Mouse (Mus musculus): ENCODE data around the gene Edc3. TPM values are rescaled to one million over a fixed set of nuclear protein-coding genes. Genes with fewer than 3 reads are reported as not detected.

Edc3 gene
- polyA plus RNA-seq, 1 experiment from 2014 or later, result 32.0 TPM

DNA sequence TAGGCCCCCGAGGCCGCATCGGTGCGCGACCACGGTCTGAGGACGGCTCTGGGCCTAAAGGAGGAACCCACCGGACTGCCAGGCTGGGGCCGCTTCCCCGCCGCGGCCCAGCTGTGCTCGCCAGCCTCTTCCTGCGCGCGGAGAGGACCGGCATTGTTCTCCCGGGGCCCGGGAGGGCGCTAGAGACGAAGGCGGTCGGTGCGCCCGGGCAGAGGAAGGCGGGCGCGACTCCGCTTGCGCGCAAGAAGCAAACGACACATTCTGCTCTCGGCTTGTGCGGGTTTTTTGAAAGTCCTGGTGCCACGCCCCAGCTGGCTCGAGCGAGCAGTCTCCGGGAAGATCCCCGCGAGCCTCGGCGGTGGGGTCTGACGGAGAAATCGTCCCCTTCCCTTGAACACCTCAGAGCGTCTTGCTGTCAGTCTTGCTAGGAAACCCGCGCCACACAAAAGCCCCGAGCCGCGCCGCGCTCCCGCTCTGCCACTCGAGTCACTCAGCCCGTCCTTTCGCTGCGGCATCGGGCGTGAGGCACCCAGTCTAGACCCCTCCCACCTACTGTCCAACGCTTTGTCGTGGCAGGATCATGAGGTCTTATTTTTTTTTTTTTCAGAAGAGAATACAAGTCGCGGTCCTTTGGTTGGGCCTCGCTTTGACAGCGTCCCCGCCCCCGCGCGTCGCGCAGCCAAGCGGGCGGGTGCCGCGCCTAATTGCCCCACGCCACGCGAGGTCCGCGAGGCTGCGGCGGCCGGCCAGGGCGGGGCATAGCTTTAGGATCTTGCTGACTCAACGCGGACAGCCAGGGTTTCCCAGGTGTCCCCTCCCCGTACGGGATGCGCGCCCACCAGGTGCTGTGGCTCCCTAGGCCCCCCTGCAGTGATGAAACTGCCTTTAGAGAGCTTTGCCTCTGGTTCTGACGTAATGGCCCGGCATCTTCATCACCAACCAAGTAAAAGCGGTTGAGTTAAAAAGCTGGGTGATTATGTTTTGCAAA is 57.3 kb downstream of the Edc3 start, which contains the start of gene Clk3:
TSS of gene Clk3 (minus strand) at position 497 of the 988 bp plus-strand sequence.
- peak within 1 kb of the TSS; percentile 83 for H3K4me3 ChIP-seq
- H3K27ac ChIP-seq (replicated peaks), result peak within 1 kb of the TSS; percentile 100
- peak; percentile 70 for ATAC-seq (ENCODE audit: low read depth)
- no peaks in the 10 kb centered on the region for H3K27me3 ChIP-seq
- under 1% methylated on average over 93 of the region's 93 CpGs for whole genome bisulfite sequencing
- peak within 1 kb of the TSS; percentile 99 for H3K9ac ChIP-seq
- H3K36me3 ChIP-seq, result peaks cover 12% of the 10 kb centered on the region
- H3K9me3 ChIP-seq, result no peaks in the 10 kb centered on the region
- H3K4me2 ChIP-seq, result peak within 1 kb of the TSS; percentile 98
- H3K4me1 ChIP-seq (replicated peaks), result peaks cover 40% of the 10 kb centered on the region

DNA sequence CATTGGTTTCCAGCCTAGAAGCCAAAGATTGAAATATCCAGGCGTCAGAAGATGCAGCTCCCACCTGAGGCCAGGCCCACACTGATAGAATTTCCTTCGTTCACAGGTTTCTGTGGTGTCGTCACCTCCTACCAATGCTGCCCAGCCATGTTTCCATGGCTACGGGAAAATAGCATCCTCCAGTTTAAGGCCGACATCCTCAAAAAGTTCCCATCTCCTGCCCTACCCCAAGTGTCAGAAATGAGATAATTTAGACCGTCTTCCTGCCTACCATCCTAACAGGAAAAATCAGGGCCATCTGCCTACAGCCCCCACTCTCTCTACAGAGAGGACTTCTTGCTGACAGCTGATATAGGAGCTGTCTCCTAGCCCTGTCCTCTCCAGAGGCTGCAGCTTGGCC is 58.1 kb downstream of the Edc3 start:
- Histone ChIP-seq H3K27ac (replicated peaks) (peak overlapping the region; percentile 100), H3K9ac (peak overlapping the region; percentile 99), H3K27me3 (no peaks in the 10 kb centered on the region), H3K4me2 (peak overlapping the region; percentile 98), H3K4me1 (replicated peaks) (peaks cover 37% of the 10 kb centered on the region), H3K36me3 (peaks cover 5% of the 10 kb centered on the region), H3K4me3 (peak overlapping the region; percentile 83), H3K9me3 (no peaks in the 10 kb centered on the region)
- WGBS, result 37% methylated on average over 6 of the region's 6 CpGs
- no peak for ATAC-seq (ENCODE audit: low read depth)

DNA sequence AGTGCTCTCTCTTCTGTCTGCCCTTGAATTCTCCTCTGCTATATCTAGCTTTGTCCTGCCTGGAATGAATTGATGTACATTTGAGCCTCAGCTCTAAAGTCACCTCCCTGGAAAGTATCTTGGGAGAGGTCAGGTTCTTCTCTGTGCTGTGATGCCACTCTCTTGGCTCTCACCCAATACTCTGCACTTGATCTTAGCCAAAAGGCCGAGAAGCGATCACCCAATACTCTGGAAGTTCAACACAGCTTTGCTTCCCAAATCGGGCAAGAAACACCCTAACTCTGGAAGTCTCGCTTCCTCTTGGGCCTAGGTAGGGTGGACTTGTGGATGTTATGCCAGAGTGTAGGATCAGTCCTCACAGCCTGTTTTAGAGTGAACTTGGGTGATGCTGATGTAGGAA is 58.9 kb downstream of the Edc3 start:
- ATAC-seq (ENCODE audit: low read depth), result no peak
- H3K4me2 ChIP-seq, result no peak overlapping the region
- H3K27me3 ChIP-seq, result no peaks in the 10 kb centered on the region
- no peak overlapping the region for H3K27ac ChIP-seq (replicated peaks)
- H3K4me1 ChIP-seq (replicated peaks), result peaks cover 29% of the 10 kb centered on the region
- H3K9ac ChIP-seq, result no peak overlapping the region
- 96% methylated on average over 4 of the region's 4 CpGs for WGBS
- no peak overlapping the region for H3K4me3 ChIP-seq
- H3K9me3 ChIP-seq, result no peaks in the 10 kb centered on the region
- no peaks in the 10 kb centered on the region for H3K36me3 ChIP-seq

DNA sequence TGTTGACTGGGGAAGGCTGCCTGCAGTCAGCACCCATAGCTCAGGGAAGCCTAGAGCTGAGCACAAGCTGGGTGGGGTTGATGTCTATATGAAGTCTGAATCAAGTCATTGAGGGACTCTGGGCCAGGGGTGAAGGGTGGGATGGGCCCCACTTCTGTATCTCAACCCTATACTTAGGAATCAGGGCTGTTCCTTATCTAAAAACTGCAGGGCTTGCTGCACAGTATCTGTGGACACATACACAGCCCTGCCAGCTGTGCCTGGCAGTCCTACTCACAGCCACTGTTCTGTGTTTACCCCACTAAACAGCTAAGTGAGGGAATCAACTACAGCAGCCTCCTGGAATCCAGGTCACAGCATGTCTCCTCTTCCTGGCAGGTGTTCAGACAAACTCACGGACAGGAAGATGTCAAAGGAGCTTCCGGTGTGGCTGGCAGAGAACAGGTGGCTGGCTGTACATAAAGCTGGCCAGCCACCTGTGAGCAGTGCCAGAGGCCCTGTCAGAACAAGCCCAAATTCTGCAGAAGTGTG is 61.3 kb downstream of the Edc3 start:
- no peak overlapping the region for H3K27ac ChIP-seq (replicated peaks)
- 86% methylated on average over 2 of the region's 2 CpGs for WGBS
- H3K4me3 ChIP-seq, result no peak overlapping the region
- ATAC-seq (ENCODE audit: low read depth), result no peak
- H3K4me2 ChIP-seq, result no peak overlapping the region
- H3K4me1 ChIP-seq (replicated peaks), result peaks cover 9% of the 10 kb centered on the region
- no peaks in the 10 kb centered on the region for H3K27me3 ChIP-seq
- no peak overlapping the region for H3K9ac ChIP-seq
- no peaks in the 10 kb centered on the region for H3K9me3 ChIP-seq
- no peaks in the 10 kb centered on the region for H3K36me3 ChIP-seq

DNA sequence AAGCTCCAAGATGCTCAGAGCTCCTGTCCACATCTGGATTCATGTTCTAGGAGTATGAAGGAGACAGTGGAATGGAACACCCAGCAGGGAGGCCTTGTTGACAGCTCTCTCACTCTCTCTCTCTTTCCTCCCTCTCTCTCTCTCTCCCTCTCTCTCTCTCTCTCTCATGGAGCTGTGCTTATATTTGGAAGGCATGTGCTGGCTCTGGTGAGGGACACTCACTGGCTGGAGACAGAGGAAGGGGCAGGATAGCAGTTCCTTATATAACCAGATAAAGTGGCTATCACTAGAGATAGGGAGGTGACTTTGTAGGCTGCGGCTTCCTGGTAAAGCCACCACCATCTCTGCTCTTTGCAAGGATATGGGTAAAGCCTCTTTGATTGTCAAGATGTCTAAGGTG is 61.9 kb downstream of the Edc3 start:
- no peak overlapping the region for H3K9ac ChIP-seq
- H3K4me3 ChIP-seq, result no peak overlapping the region
- H3K4me2 ChIP-seq, result no peak overlapping the region
- H3K4me1 ChIP-seq (replicated peaks), result peaks cover 9% of the 10 kb centered on the region
- ATAC-seq (ENCODE audit: low read depth), result no peak
- H3K36me3 ChIP-seq, result no peaks in the 10 kb centered on the region
- 96% methylated on average over 1 of the region's 1 CpGs for WGBS
- H3K27ac ChIP-seq (replicated peaks), result no peak overlapping the region
- no peaks in the 10 kb centered on the region for H3K9me3 ChIP-seq
- no peaks in the 10 kb centered on the region for H3K27me3 ChIP-seq

DNA sequence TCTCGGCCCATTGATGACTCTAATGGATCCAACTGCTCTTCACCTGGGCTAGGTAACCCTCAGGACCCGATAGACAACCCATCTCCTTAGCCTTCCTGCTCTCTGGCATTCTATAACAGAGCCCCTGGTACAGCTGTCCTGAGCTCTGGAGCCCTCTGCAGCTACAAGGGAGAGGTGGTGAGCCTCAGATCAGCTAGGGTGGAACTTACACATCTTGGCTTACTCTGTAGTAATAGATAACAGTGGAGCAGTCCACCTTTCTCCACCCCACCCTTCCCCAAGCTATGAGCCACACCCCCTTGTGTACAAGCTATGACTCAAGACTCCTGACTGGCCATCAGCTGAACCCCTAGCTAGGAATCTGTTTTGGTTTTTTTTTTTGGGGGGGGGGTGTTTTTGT is 62.5 kb downstream of the Edc3 start:
- WGBS, result 90% methylated on average over 2 of the region's 2 CpGs
- Histone ChIP-seq H3K4me3 (no peak overlapping the region), H3K4me2 (no peak overlapping the region)

DNA sequence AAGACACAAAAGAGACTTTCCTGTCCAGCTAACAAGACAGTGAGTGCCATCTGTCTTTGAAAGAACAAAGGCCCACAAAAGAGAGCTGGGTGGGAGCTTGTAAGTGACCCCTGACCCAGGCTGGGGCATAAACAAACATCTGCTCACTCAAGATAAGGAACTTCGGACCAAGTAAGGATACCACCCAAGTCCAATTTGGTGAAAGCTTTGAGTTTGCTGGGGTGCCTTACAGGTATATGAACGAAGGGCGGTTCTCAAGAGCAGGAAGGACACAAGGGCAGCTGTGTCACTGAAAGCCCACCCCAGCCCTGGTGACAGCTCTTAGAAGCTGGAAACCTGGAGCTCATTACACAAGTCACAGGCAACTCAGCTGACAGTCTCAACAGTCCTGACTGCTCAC is 65.4 kb downstream of the Edc3 start:
- Histone ChIP-seq H3K9me3 (no peaks in the 10 kb centered on the region), H3K27me3 (no peaks in the 10 kb centered on the region), H3K27ac (replicated peaks) (no peak overlapping the region), H3K9ac (no peak overlapping the region), H3K4me2 (no peak overlapping the region), H3K4me3 (no peak overlapping the region), H3K4me1 (replicated peaks) (no peaks in the 10 kb centered on the region), H3K36me3 (0 out of 2 replicates have a peak, but pooled peaks cover 5% of the 10 kb centered on the region)
- 82% methylated on average over 3 of the region's 3 CpGs for WGBS
- no peak for ATAC-seq (ENCODE audit: low read depth)

More for the DNA sequence above, 62.5 kb downstream of the Edc3 start:
- Histone ChIP-seq H3K9ac (no peak overlapping the region), H3K36me3 (no peaks in the 10 kb centered on the region), H3K9me3 (no peaks in the 10 kb centered on the region), H3K27ac (replicated peaks) (no peak overlapping the region), H3K4me1 (replicated peaks) (peaks cover 9% of the 10 kb centered on the region), H3K27me3 (no peaks in the 10 kb centered on the region)
- ATAC-seq (ENCODE audit: low read depth), result no peak

DNA sequence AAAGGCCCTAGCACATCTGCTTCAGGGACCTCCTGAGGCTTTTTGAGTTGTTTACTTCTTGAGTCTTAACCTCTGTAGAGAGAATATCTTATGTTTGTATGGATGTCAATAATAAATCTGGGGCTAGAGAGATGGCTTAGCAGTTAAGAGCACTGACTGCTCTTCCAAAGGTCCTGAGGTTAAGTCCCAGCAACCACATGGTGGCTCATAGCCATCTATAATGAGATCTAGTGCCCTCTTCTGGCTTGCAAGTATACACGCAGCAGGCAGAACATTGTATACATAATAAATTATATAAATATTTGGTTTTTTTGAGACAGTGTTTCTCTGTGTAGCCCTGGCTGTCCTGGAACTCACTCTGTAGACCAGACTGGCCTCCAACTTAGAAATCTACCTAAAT is 65.8 kb downstream of the Edc3 start:
- 6% methylated on average over 1 of the region's 1 CpGs for WGBS
- Histone ChIP-seq H3K27ac (replicated peaks) (no peak overlapping the region), H3K9ac (no peak overlapping the region), H3K9me3 (no peaks in the 10 kb centered on the region), H3K4me2 (no peak overlapping the region), H3K4me3 (no peak overlapping the region), H3K36me3 (0 out of 2 replicates have a peak, but pooled peaks cover 5% of the 10 kb centered on the region), H3K4me1 (replicated peaks) (no peaks in the 10 kb centered on the region), H3K27me3 (no peaks in the 10 kb centered on the region)
- ATAC-seq (ENCODE audit: low read depth), result no peak

DNA sequence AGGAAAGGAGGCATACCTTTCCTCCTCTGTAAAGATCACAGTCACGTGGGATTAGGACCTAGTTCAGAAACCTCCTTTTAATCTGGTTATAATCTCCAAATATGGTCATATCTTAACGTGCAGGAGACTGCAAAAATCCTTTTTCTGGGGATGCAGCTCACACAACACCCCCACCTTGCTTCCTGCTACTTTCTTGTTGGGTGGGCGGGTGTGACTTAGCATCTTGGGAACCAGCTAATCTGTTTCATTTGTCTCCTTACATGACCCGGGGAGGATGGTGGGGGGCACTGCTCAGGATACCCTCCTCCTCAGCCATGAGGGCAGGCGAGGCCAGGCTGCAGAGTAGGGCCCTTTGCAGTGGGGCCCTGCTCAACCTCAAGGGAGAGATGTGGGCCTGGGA is 66.7 kb downstream of the Edc3 start:
- Histone ChIP-seq H3K27me3 (no peaks in the 10 kb centered on the region), H3K9ac (no peak overlapping the region), H3K4me1 (replicated peaks) (no peaks in the 10 kb centered on the region), H3K36me3 (0 out of 2 replicates have a peak, but pooled peaks cover 5% of the 10 kb centered on the region), H3K4me2 (no peak overlapping the region), H3K27ac (replicated peaks) (no peak overlapping the region), H3K9me3 (no peaks in the 10 kb centered on the region), H3K4me3 (no peak overlapping the region)
- WGBS, result 78% methylated on average over 5 of the region's 5 CpGs
- 0 out of 2 replicates have a peak, but pooled peaks have one; percentile 11 for ATAC-seq (ENCODE audit: low read depth)

DNA sequence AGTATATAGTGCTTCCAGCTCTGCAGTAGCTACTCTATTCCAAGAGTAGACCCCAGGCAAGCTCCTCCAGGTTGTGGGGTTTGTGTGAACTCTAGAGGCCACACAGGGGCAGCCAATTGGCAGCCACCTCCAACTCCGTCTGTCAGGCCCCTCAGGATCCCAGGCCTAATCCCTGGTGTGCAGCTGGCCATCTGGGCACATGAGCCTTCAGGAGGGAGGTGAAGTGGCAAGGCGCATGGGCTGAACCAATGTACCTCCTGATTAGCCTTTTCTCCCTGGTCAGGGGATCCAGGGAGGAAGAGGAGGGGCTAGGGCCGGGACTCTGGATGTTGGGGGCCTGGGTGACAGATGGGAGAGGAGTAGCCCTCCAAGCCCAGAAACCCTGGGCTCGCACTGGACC is 67.4 kb downstream of the Edc3 start:
- Histone ChIP-seq H3K27ac (replicated peaks) (no peak overlapping the region), H3K4me3 (no peak overlapping the region), H3K36me3 (0 out of 2 replicates have a peak, but pooled peaks cover 5% of the 10 kb centered on the region), H3K4me2 (no peak overlapping the region), H3K27me3 (no peaks in the 10 kb centered on the region), H3K9me3 (no peaks in the 10 kb centered on the region), H3K4me1 (replicated peaks) (no peaks in the 10 kb centered on the region), H3K9ac (no peak overlapping the region)
- ATAC-seq (ENCODE audit: low read depth), result no peak
- 59% methylated on average over 4 of the region's 4 CpGs for WGBS

DNA sequence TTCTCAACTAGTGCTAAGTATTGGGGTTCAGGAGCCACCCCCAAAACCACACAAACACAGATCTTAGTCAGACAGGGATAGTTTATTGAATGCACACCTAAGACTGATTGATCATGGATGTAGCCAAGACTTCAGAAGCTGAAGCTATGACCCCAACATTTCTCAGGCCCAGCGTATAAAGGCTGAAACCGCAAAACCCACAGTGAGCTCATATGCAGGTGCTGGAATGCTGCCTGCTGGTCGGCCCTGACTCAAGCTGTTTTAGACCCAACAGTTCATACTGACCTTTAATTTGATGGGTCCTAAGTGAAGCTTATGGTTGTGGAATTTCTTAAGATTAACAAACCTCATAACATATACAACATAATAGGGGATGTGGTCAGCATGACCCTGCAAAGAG is 74.3 kb downstream of the Edc3 start:
- Histone ChIP-seq H3K4me1 (replicated peaks) (no peaks in the 10 kb centered on the region), H3K9me3 (no peaks in the 10 kb centered on the region), H3K27ac (replicated peaks) (no peak overlapping the region), H3K36me3 (0 out of 2 replicates have a peak, but pooled peaks cover 16% of the 10 kb centered on the region), H3K4me2 (no peak overlapping the region), H3K27me3 (no peaks in the 10 kb centered on the region), H3K9ac (no peak overlapping the region), H3K4me3 (no peak overlapping the region)
- no peak for ATAC-seq (ENCODE audit: low read depth)
- 91% methylated on average over 3 of the region's 3 CpGs for WGBS

DNA sequence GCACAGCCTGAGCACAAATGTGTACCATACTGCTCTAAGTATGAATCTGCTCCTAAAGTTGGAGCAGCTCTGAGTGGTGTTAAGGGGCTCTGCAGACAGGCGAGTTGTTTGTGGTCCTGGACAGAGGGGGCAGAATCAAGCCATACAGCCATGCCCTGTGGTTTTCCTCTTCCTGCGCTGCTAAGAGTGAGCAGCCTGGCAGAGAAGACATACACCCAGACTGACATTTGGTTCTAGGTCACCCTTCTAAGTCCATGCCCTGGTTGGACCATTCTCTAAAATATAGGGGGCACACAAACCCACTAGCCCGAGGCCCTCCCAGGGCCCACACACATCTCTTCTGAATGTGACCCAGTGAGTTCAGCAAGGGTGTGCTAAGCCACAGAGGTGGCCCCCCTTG is 81.4 kb downstream of the Edc3 start:
- WGBS, result 90% methylated on average over 3 of the region's 3 CpGs
- Histone ChIP-seq H3K4me2 (no peak overlapping the region), H3K4me3 (no peak overlapping the region), H3K27ac (replicated peaks) (no peak overlapping the region), H3K27me3 (no peaks in the 10 kb centered on the region), H3K9ac (no peak overlapping the region), H3K4me1 (replicated peaks) (no peaks in the 10 kb centered on the region), H3K9me3 (no peaks in the 10 kb centered on the region), H3K36me3 (peaks cover 68% of the 10 kb centered on the region)
- no peak for ATAC-seq (ENCODE audit: low read depth)

Data from neural tube, embryonic 13.5 days (tissue).